Mouse (Mus musculus) thymus, adult 18-20 months (tissue): Measurements from ENCODE around the gene Zswim8.
A peak's percentile ranks its signal among the peaks of the same experiment; 100 is the strongest.
"Not testable (repeated sequence)": the region's sequence is repeated elsewhere in the genome, so short reads cannot be mapped to it uniquely, and the experiment has no call there.

Experiments
- DNase-seq, 2 experiments: peaks; one replicate each; pipeline ENCODE4 v3.0.0; 2022; ENCODE audit warnings: mixed read lengths in 2 of 2

Gene Zswim8

DNA sequence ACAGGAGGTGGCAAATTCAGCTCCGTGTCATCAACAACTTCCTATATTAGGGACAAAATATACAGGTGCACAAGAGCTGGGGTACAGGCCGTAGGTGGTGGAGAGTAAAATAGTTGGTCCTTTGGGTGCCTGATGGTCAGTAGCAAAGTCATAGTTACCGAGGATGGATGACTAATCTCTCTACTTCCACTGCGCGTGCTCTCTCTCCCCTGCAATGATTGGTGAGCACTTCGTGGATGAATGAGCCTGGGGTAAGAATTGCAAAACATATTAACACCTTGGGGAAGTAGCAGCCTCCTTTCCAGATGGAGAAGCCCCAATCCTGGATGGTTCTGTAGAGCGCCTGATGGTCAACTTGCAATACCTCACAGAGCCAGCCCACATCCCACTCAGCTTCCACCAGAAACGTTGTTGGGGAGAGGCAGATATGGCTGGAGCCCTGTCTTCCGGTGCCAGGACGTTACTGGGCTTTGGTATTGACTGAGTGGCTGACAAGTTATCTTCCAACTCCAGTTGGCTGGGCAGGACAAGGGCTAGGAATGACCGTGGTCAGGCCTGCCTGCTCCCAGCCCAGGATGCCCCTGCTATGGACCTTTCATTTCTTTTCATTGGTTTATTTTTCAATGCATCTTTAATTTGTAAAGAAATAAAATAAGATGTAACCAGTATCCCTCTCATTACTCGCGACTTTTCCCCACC lies 13.0 kb upstream of the Zswim8 start:
- DNase-seq = no peak

DNA sequence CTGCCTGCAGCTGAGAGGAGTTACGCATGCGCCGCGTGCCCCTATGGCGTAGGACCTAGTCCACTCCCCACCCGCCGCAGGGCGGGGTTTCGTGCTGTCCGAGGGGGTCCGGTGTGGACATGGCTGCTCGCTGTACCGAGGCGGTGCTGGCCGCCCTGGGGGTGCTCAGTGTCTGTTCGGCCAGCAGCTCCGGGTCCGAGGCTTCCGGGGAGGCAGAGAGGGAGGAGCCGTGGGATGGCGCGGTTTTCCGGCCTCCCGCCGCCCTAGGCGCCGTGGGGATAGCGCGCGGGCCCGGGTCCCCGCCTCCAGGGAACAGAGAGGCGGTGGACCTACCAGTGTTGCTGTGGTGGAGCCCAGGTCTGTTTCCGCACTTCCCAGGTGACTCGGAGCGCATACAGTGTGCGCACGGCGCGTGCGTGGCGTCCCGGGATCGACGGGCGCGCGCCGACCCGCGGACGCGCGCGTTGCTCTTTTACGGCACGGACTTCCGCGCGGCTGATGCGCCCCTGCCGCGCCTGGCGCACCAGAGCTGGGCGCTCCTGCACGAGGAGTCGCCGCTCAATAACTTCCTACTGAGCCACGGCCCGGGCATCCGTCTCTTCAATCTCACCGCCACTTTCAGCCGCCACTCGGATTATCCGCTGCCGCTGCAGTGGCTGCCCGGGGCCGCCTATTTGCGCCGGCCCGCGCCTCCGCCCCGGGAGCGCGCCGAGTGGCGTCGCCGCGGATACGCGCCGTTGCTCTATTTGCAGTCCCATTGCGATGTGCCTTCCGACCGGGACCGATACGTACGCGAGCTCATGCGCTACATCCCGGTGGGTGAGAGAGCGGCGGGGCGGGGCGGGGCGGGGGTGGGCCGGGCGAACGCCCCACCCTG lies 12.2 kb upstream of the Zswim8 start, which contains the start of gene Fut11:
Fut11 (plus strand) TSS at position 85 of the 877 bp plus-strand sequence.
- peak; percentile 71 to 77 for DNase-seq

DNA sequence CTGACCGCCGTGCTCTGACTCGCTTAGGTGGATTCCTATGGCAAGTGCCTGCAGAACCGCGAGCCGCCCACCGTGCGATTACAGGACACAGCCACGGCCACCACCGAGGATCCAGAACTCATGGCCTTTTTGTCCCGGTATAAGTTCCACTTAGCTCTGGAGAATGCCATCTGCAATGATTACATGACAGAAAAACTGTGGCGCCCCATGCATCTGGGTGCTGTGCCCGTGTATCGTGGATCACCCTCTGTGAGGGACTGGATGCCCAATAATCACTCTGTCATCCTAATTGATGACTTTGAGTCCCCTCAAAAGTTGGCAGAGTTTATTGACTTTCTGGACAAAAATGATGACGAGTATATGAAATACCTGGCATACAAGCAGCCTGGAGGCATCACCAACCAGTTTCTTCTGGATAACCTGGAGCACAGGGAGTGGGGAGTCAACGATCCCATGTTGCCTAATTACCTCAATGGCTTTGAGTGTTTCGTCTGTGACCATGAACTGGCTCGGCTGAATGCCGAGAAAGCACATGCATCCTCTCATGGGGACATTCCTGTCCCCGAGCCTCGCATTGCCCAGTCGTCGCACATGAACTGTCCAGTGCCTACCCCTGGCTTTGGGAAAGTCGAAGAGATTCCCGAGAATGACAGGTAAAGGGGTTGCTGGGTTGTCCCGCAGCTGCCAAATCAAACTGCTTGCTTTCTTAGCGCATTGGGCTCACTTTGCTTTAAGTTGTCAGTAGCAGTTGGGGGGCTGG lies 11.4 kb upstream of the Zswim8 start:
- DNase-seq = no peak

DNA sequence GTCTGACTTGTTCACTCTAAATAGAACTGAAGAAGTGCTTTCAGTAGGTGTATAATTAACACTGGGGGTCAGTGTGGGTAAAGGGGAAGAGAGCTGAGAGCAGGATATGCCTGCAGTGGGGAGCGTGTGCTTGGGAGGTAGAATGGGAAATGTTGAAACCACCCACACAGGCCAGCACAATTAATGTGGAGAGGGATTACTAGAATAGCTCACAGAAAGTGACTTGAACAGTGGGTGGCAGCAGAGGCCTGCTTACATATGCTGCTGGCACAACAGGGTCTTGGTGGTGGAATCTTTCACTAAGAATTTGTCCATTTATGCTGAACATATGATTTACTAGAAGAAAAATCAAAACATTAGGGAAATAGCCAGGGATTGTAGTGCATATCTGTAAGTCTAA lies 10.4 kb upstream of the Zswim8 start:
- DNase-seq = peak in 1 of 2 experiments; percentile 30

DNA sequence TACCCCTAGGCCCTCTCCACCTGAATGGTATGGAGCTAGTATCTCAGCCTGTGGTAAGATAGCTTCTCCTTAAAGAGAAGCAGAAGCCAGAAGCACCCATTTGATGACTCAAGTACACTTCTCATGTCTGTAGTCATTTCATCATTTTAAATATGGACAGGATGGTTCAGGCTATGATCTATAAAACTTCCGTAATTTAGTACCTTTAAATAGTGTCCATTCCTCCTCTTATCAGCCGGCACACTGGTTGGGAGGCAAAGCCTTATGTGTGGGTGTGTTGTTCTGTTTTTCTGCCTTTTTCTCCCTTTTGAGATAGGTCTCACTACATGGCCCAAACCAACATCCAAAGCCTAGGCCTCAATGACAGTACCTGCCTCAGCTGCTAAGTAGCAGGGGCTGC lies 8.8 kb upstream of the Zswim8 start:
- DNase-seq = no peak

DNA sequence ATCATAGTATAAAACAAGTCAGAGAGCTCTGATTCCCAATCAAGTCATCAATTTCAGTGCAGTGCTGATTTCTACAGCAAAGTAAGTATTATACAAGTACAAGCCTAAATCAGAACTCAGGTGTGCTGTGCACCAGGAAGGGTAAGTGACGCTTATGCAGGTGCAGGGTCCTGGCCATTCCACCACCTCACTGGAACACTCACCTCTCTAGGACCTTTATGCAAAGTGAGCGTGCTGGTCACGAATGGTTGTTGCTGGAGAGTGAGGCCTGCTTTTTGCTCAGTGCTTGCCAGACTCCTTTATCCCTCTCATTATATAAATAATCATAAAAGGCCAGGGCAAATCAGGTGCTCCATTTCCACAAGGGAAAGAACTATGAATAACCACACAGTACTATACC lies 7.0 kb upstream of the Zswim8 start:
- DNase-seq = no peak

DNA sequence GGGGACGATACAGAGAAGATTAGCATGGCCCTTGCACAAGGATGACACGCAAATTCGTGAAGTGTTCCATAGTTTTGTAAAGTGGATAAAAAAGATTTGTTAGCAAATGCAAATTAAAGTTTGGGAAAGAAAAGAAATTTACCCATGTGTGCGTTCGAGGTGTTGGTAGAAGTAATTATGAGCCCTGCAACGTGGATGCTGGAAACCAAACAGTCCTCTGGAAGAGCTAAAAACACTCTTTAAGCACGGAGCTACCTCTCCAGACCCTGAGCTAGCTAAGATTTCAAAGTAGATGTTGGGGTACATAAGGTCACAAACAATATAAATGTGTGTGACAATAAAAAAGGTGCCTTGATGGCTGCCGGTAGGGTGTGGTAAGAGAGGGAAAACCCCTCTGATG lies 5.8 kb upstream of the Zswim8 start:
- no peak for DNase-seq

DNA sequence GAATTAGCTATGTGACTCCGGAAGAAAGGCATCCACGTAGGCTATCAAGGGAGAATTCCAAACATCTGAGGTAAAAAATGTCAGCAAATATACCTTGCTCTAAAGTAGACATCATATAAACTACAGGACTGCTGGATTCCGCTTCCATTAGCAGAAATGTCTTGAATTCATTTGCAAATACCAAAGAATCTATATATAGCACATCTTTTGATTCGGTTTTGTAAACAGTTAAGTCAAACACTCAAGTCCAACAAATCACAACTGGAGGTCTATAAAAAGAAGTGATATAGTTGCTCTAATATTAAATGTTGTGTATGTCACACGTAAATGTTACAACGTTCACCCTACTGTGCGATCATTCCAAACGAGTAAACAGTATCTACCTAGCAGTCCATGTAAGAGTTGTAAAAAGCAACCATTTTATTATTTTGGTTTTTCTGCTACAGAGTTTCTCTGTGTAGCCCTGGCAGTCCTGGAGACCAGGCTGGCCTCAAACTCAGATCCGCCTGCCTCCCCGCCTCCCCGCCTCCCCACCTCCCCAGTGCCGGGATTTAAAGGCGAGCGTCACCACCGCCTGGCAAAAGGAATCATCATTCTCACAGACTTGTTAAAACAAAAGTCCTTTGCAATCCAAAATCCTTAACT lies 5.1 kb upstream of the Zswim8 start:
- no peak for DNase-seq

DNA sequence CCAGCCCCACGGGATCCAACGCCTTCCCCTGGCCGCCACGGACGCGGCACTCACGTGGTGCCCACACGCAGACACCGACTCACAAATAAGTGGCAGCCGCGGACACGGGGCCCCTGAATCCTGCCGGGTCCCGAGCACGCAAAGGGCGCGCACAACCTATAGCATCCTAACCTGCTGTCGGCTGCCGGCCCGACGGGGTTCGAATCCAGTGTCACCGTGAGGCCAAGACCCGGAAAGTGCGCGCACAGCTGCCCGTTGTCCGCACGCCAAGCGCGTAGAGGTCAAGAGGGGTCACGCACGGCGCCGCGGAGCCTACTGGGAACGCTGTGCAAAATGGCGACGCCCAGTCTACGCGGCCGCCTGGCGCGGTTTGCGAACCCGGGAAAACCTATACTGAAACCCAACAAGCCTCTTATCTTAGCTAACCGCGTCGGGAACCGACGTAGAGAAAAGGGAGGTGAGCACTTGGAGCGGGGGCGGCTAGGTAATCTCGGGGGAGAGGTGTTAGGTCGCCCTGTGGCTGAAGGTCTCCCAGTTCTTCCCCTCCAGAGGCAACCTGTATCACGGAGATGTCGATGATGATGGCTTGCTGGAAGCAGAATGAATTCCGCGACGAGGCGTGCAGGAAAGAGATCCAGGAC lies 4.5 kb upstream of the Zswim8 start, which contains the start of gene Chchd1:
Chchd1 (plus strand) TSS at position 266 of the 641 bp plus-strand sequence.
- DNase-seq = peak; percentile 74 to 79

DNA sequence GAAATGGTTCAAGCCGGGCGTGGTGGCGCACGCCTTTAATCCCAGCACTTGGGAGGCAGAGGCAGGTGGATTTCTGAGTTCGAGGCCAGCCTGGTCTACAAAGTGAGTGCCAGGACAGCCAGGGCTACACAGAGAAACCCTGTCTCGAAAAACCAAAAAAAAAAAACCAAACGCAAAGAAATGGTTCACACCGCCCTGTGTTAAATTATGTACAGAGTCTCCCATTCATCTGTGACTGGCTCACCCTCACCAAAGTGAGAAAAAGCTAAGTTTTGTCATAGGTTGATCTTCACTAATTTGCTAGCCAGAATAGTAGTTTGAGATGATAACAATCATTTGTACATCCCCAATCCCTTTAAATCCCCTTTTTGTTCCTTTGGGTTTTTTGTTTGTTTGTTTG lies 3.9 kb upstream of the Zswim8 start:
- not testable (repeated sequence) for DNase-seq

DNA sequence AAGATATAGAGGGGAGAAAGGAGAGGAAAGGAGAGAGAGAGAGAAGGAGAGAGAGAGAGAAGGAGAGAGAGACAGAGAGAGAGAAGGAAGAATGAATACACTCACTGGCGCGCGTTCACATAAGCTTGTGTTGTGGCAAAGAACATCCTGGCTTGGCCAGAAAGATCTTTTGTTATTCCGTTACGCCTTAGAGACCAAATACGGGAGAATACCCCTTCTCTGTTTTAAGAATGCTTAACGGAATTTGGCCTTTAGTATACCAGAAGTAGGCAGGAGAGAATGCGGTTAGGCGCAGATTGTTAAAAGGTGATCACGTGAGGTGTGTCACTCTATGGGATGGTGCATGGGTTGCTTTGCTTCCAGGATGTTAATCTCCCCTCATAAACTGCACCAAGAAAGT lies 887 bp downstream of the Zswim8 start:
- DNase-seq = no peak

DNA sequence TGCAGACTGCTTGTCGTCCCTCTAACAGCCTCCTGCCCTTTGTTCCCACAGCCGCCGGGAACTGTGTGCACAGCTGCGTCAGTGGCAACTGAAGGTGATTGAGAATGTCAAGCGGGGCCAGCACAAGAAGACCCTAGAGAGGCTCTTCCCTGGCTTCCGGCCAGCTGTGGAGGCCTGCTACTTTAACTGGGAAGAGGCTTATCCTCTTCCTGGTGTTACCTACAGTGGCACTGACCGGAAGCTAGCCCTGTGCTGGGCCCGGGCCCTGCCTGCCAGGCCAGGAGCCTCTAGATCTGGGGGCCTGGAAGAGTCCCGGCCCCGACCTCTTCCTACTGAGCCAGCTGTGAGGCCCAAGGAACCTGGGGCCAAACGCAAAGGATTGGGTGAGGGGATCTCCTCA lies 6.5 kb downstream of the Zswim8 start:
- DNase-seq = no peak

DNA sequence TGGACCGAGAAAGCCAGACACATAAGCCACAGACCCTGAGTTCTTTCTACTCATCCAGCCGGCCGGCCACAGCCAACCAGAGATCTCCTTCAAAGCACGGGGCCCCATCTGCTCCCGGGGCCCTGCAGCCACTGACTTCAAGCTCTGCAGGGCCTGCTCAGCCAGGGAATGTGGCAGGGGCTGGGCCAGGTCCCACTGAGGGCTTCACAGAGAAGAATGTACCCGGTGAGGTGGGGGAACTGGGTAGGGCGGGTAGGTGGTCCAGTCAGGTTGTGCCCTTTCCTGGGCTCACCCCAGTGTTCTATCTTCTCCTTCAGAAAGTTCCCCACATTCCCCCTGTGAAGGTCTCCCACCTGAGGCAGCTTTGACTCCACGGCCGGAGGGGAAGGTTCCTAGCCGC lies 11.1 kb downstream of the Zswim8 start:
- DNase-seq = no peak

DNA sequence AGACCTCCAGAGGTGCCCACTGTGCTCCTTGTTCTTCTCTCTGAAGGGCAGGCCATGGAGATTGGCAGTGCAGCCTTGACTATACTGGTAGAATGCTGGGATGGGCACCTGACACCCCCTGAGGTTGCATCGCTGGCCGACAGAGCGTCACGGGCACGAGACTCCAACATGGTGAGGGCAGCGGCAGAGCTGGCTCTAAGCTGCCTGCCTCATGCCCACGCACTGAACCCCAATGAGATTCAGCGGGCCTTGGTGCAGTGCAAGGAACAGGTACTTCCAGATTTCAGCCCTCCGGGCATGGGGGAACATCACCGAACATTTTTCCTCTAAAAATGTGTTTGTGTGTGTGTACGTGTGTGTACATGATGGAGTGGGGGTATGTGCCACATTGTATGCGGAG lies 12.4 kb downstream of the Zswim8 start:
- no peak for DNase-seq

DNA sequence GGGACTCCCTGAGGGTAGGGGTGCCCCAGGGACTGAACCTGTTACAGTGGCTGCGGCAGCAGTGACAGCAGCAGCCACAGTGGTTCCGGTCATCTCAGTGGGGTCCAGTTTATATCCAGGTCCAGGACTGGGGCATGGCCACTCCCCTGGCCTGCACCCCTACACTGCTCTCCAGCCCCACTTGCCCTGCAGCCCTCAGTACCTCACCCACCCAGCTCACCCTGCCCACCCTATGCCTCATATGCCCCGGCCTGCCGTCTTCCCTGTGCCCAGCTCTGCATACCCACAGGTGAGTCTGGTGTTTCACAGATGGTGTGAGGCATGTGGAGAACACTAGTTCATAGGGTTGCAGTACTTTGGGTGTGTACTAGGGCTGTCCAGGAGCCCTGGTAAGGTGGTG lies 14.0 kb downstream of the Zswim8 start:
- no peak for DNase-seq

DNA sequence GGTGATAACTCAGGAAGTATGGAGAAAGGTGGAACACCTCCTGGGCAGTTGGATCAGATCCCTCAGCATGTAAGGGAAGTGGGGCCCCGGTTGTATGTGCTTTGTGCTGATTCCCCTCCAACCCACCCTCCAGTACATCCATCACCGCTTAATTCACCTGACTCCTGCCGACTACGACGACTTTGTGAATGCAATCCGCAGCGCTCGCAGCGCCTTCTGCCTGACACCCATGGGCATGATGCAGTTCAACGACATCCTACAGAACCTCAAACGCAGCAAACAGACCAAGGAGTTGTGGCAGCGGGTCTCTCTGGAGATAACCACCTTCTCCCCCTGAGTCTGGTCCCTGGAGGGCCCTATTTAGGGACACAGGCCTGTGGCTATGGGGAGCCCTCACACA lies 15.7 kb downstream of the Zswim8 start:
- DNase-seq = no peak

DNA sequence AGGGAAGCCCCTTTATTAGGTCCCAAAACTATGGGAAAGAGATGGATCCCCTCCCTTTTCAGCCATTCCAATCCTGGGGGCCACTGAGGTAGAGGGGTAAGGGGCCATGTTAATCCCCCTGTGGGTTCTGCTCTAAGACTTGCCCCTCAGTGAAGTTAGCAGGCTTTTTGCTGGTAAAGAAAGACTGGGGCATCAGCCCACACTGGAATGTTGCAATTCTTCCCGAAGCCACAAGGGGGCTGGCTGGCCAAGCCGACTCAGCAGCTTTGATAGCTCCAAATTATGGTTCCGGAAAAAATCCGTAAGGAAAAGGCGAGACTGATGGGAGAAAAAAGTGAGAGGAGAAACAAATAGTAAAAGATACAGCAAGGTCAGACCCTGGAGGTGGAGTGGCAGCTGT lies 16.7 kb downstream of the Zswim8 start:
- no peak for DNase-seq

DNA sequence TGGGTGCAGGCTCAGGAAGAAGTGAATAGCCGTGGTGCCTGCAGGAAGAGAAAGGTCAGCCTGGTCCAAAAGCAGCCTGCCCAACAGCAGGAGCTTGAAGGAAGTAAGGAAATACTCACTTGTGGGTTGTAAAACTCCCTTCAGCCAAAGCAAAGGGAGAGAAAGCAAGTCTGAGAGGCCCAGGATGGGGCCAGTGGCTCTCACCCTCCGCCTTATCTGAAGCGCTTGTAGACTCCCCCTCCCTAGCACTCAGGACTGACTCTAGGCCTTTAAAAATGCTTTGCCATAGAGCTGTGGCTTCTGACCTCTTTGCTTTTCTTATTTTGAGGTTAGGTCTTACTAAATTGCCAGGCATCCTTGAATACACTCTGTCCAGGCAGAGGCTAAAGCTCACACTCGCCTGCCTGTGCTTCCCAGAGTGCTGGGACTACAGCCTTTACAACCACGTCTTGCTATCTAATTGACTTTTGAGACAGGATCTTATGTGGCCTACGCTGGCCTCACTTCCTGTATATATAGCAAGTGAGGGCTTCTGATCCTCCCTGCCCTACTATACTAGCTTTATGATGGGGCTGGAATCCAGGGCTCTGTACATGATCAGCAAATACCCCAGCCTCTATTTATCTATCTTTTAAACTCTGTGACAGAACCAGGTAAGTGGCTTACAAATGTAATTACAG lies 18.4 kb downstream of the Zswim8 start:
- no peak for DNase-seq

DNA sequence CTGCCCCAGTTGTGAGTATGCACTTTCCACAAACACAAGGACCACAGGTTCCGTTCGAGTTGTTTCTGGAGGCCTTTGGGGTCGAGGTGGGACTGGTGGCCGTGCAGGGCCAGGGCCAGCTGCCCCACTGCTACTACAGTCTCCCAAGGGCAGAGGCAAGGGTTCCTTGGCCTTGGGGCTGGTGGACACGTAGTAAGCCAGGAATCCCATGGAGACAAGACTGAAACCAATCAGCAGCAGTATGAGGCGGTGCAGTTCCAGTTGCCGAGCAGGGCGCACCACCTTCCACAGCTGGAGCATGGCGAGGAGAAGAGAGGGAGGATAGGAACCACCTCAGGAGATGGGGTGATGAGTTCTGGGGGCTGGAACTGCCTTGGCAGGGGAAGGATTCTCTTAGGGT lies 22.5 kb downstream of the Zswim8 start:
- DNase-seq = no peak

DNA sequence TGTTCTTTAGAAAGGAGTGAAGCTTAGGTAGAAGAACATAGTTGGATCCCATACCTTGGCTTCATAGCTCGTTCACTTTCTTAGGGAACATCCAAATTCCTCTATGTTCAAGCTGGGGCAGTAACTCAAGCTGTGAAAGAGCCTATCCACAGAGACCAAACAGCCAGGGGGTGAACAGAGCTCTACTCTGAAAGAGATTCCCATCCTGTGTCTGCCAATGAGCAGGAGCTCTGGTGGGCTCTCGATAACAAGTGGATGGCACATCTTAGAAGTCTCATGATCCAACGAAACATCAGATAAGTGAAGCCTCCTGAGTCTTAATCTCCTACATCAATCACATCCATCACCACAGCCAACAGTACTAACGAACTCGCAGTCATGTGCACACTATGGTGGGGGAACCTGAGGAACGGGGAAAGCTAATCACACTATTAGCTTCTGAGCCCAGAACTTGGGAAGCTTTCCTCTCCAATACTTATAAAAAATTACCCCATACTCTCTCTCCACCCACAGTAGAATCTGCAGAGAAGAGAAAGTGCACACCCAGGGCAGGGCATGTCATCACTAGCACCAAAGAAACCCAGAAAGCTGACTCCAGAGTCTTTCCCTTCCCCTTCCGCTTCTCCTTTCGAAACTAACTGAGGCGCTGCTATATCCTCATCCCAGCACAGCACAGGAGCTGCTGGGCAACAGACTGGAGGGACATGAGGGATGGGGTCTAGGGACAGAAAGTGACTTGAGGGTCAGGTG lies 23.7 kb downstream of the Zswim8 start:
- DNase-seq = no peak
